Mouse (Mus musculus) Patski (cell line): ENCODE data around the gene AU022252. TPM values are rescaled to one million over a fixed set of nuclear protein-coding genes. Genes with fewer than 3 reads are reported as not detected.

Experiments used
- ATAC-seq: fragments of 100-300 bp; one replicate; pipeline ENCODE4 v1.8.0; 2021
- CTCF ChIA-PET: fragments of 350-600 bp; sonication (Branson Sonifier 250); formaldehyde crosslinking; loops from one replicate; lab custom pipeline; 2022; ENCODE audit warnings: inconsistent platforms; lab: Charles Lee
- POLR2A ChIA-PET: fragments of 350-600 bp; sonication (Branson Sonifier 250); formaldehyde crosslinking; loops from one replicate; lab custom pipeline; 2022; ENCODE audit warnings: antibody characterized with exemption, inconsistent platforms; lab: Charles Lee
- DNase-seq: peaks from one replicate; pipeline ENCODE4 v3.0.0-alpha.2; 2011; ENCODE audit warnings: low read depth, low spot score
- H3K27me3 ChIP-seq: fragments of 371-371 bp; one replicate; pipeline ENCODE4 v1.5.1; 2021
- CTCF ChIP-seq: fragments of 100-300 bp; IDR thresholded peaks from one replicate; pipeline ENCODE4 v1.5.1; 2021
- in situ Hi-C: fragments of 300-500 bp; cut with MboI; formaldehyde crosslinking; loops from 3 replicates; pipeline ENCODE4 v1.11.1; 2018; ENCODE audit warnings: low pct_unique_long_range_greater_than_20kb, mixed read lengths
- polyA plus RNA-seq: library from polyadenylated mRNA; unstranded; gene quantifications from one replicate; pipeline ENCODE4 v1.2.3, GENCODE M21; 2021

Gene AU022252
- polyA plus RNA-seq, 1 experiment from 2014 or later, result 12.3 TPM

GRCm38 (mm10) chr4:119245961-119246360 is 13.4 kb upstream of the AU022252 start:
- POLR2A ChIA-PET, result no interaction called here
- CTCF ChIA-PET, result interaction anchor here (1.0 to 3.1 kb wide), 6 partner anchors 7 to 93 kb away, joined by 3 to 17 read pairs (median 4); partner anchors contain the start of genes AU022252 and P3h1
- no peaks in the 10 kb centered on the region for H3K27me3 ChIP-seq
- TF ChIP-seq CTCF, result no peak
- no peak for ATAC-seq
- no peak for DNase-seq
- in situ Hi-C loops, result loop anchor here (5.0 to 10.0 kb wide), 4 partner anchors 46 to 419 kb away; partner anchors contain the start of genes Foxj3, Frg2f1 and Ybx1

GRCm38 (mm10) chr4:119245556-119245955 is 13.0 kb upstream of the AU022252 start:
- DNase-seq, result no peak
- TF ChIP-seq CTCF, result no peak
- ChIA-PET POLR2A (no interaction called here), CTCF (interaction anchor here (0.7 to 3.1 kb wide), 6 partner anchors 9 to 93 kb away, joined by 3 to 17 read pairs (median 4); partner anchors contain the start of genes AU022252 and P3h1)
- in situ Hi-C loops, result loop anchor here (5.0 to 10.0 kb wide), 4 partner anchors 47 to 419 kb away; partner anchors contain the start of genes Foxj3, Frg2f1 and Ybx1
- no peaks in the 10 kb centered on the region for H3K27me3 ChIP-seq
- no peak for ATAC-seq

- DNase-seq (no peak), ATAC-seq (no peak)
- in situ Hi-C loops, result loop anchor here (5.0 to 10.0 kb wide), 5 partner anchors 48 to 420 kb away; partner anchors contain the start of genes Ccdc30, Foxj3, Frg2f1 and Ybx1
- CTCF ChIA-PET, result interaction anchor here (0.7 to 2.3 kb wide), 4 partner anchors 10 to 93 kb away, joined by 3 to 5 read pairs (median 3); no protein-coding TSS in a partner anchor
- H3K27me3 ChIP-seq, result no peaks in the 10 kb centered on the region
- no peak for TF ChIP-seq CTCF
- POLR2A ChIA-PET, result interaction anchor here (1.4 to 1.6 kb wide), 2 partner anchors 10 to 13 kb away, joined by 3 to 4 read pairs; no protein-coding TSS in a partner anchor
These were observed 12.1 kb upstream of the AU022252 start for GRCm38 (mm10) chr4:119244468-119245240.

- in situ Hi-C loops, result loop anchor here (5.0 to 10.0 kb wide), 3 partner anchors 175 to 422 kb away; partner anchors contain the start of genes Ccdc30, Foxj3 and Frg2f1
- no peak for DNase-seq
- ATAC-seq, result no peak
- no peak for TF ChIP-seq CTCF
- POLR2A ChIA-PET, result no interaction called here
- CTCF ChIA-PET, result no interaction called here
- H3K27me3 ChIP-seq, result no peaks in the 10 kb centered on the region
These were observed 10.1 kb upstream of the AU022252 start for GRCm38 (mm10) chr4:119242571-119242970.

- CTCF ChIA-PET, result interaction anchor here (1.1 kb wide), 1 partner anchor 100 kb away, joined by 4 read pairs; no protein-coding TSS in a partner anchor
- H3K27me3 ChIP-seq, result no peaks in the 10 kb centered on the region
- no peak for ATAC-seq
- DNase-seq, result no peak
- in situ Hi-C loops, result loop anchor here (5.0 to 10.0 kb wide), 3 partner anchors 176 to 423 kb away; partner anchors contain the start of genes Ccdc30, Foxj3 and Frg2f1
- POLR2A ChIA-PET, result no interaction called here
- no peak for TF ChIP-seq CTCF
These were observed 9.2 kb upstream of the AU022252 start for GRCm38 (mm10) chr4:119241664-119242063.

GRCm38 (mm10) chr4:119239181-119239682 is 6.7 kb upstream of the AU022252 start:
- H3K27me3 ChIP-seq, result no peaks in the 10 kb centered on the region
- DNase-seq (no peak), ATAC-seq (peak; percentile 44)
- no peak for TF ChIP-seq CTCF
- in situ Hi-C loops, result no loop called here
- ChIA-PET CTCF (interaction anchor here (0.9 to 2.2 kb wide), 8 partner anchors 8 to 395 kb away, joined by 3 to 11 read pairs (median 3); no protein-coding TSS in a partner anchor), POLR2A (no interaction called here)

GRCm38 (mm10) chr4:119238661-119239060 is 6.1 kb upstream of the AU022252 start:
- POLR2A ChIA-PET, result no interaction called here
- H3K27me3 ChIP-seq, result no peaks in the 10 kb centered on the region
- CTCF ChIA-PET, result interaction anchor here (1.2 to 2.2 kb wide), 6 partner anchors 9 to 396 kb away, joined by 3 to 11 read pairs (median 3); no protein-coding TSS in a partner anchor
- no peak for TF ChIP-seq CTCF
- DNase-seq, result no peak
- in situ Hi-C loops, result no loop called here
- ATAC-seq, result no peak

GRCm38 (mm10) chr4:119234348-119234747 is 1.8 kb upstream of the AU022252 start:
- in situ Hi-C loops, result no loop called here
- no peaks in the 10 kb centered on the region for H3K27me3 ChIP-seq
- DNase-seq (no peak), ATAC-seq (no peak)
- ChIA-PET CTCF (interaction anchor here (0.7 to 1.3 kb wide), 4 partner anchors 11 to 149 kb away, joined by 3 to 4 read pairs (median 3); no protein-coding TSS in a partner anchor), POLR2A (no interaction called here)
- no peak for TF ChIP-seq CTCF

GRCm38 (mm10) chr4:119233256-119233901 is 867 bp upstream of the AU022252 start:
- no peaks in the 10 kb centered on the region for H3K27me3 ChIP-seq
- ChIA-PET POLR2A (no interaction called here), CTCF (interaction anchor here (0.8 to 1.4 kb wide), 3 partner anchors 15 to 150 kb away, joined by 3 to 4 read pairs (median 4); no protein-coding TSS in a partner anchor)
- no peak for TF ChIP-seq CTCF
- in situ Hi-C loops, result no loop called here
- ATAC-seq (peak; percentile 38), DNase-seq (no peak)

- CTCF ChIA-PET, result no interaction called here
- in situ Hi-C loops, result no loop called here
- POLR2A ChIA-PET, result no interaction called here
- TF ChIP-seq CTCF, result no peak
- H3K27me3 ChIP-seq, result no peaks in the 10 kb centered on the region
- ATAC-seq (no peak), DNase-seq (no peak)
These were observed 5.8 kb downstream of the AU022252 start for GRCm38 (mm10) chr4:119226751-119227150.
